Mouse (Mus musculus) megakaryocyte-erythroid progenitor cell, adult 5-6 weeks (primary cell): ENCODE measurements at regions not wholly inside any gene's neighbourhood (a gene's known extent, or its start where the extent isn't known, plus 50 kb on each side); places are given as distances from the start of the nearest gene placed in this dataset.
A peak's percentile ranks its signal among the peaks of the same experiment; 100 is the strongest.

ENCODE experiments used
- ATAC-seq: replicated peaks from 2 replicates; pipeline ENCODE4 v1.8.0; 2016; ENCODE audit warnings: mild to moderate bottlenecking, inconsistent platforms; ENCODE audit not compliant: severe bottlenecking, poor library complexity, low FRiP score, low TSS enrichment

GRCm38 (mm10) chr15:63592758-63593463 lies 252.1 kb downstream of the Gsdmc2 start:
- ATAC-seq: no peak

- no peak for ATAC-seq
These were observed 285.7 kb downstream of the Gsdmc2 start for GRCm38 (mm10) chr15:63559293-63559692.

- no peak for ATAC-seq
These were observed 286.3 kb downstream of the Gsdmc2 start for GRCm38 (mm10) chr15:63558691-63559090.

- no peak for ATAC-seq
These were observed 287.2 kb downstream of the Gsdmc2 start for GRCm38 (mm10) chr15:63557816-63558215.

GRCm38 (mm10) chr15:63553597-63553996 lies 291.4 kb downstream of the Gsdmc2 start:
- ATAC-seq: no peak

- no peak for ATAC-seq
These were observed 312.5 kb downstream of the Gsdmc2 start for GRCm38 (mm10) chr15:63532337-63533055.

- no peak for ATAC-seq
These were observed 317.7 kb downstream of the Gsdmc2 start for GRCm38 (mm10) chr15:63527318-63527717.

- no peak for ATAC-seq
These were observed 318.2 kb downstream of the Gsdmc2 start for GRCm38 (mm10) chr15:63526820-63527219.

GRCm38 (mm10) chr15:63517301-63517700 lies 327.7 kb downstream of the Gsdmc2 start:
- ATAC-seq: no peak

- peak; percentile 70 for ATAC-seq
These were observed 344.5 kb downstream of the Gsdmc2 start for GRCm38 (mm10) chr15:63500453-63500852.

GRCm38 (mm10) chr15:63498483-63498882 lies 346.5 kb downstream of the Gsdmc2 start:
- ATAC-seq: no peak

- no peak for ATAC-seq
These were observed 347.8 kb downstream of the Gsdmc2 start for GRCm38 (mm10) chr15:63497207-63497606.

- no peak for ATAC-seq
These were observed 360.1 kb downstream of the Gsdmc2 start for GRCm38 (mm10) chr15:63484910-63485309.

GRCm38 (mm10) chr15:63484217-63484887 lies 360.6 kb downstream of the Gsdmc2 start:
- no peak for ATAC-seq

- no peak for ATAC-seq
These were observed 365.6 kb downstream of the Gsdmc2 start for GRCm38 (mm10) chr15:63479270-63479805.

- ATAC-seq: no peak
These were observed 378.1 kb downstream of the Gsdmc2 start for GRCm38 (mm10) chr15:63466916-63467315.

- no peak for ATAC-seq
These were observed 392.4 kb downstream of the Gsdmc2 start for GRCm38 (mm10) chr15:63452529-63452928.

GRCm38 (mm10) chr15:63446288-63446687 lies 398.7 kb downstream of the Gsdmc2 start:
- ATAC-seq: no peak

GRCm38 (mm10) chr15:63445016-63445415 lies 400.0 kb downstream of the Gsdmc2 start:
- ATAC-seq: no peak

- ATAC-seq: no peak
These were observed 402.7 kb downstream of the Gsdmc2 start for GRCm38 (mm10) chr15:63442146-63442780.
